Mouse (Mus musculus) liver, embryonic 13.5 days (tissue): Measurements from ENCODE around the gene Lrrc1. TPM values are rescaled to one million over a fixed set of nuclear protein-coding genes. Genes with fewer than 3 reads are reported as not detected.

Experiments used
- ATAC-seq: fragments of 200-750 bp; cut with Nextera tagmentation; 2 replicates; pipeline ENCODE4 v1.8.0; 2017; ENCODE audit warnings: low read depth, mild to moderate bottlenecking, moderate number of reproducible peaks, moderate library complexity
- DNase-seq: peaks from one replicate; pipeline ENCODE4 v3.0.0; 2022
- H3K27ac ChIP-seq: fragments of 300-500 bp; sonication (generic); 2 replicates; pipeline ENCODE4 v1.5.1; 2015; ENCODE audit warnings: moderate library complexity, mild to moderate bottlenecking, inconsistent platforms
- H3K27me3 ChIP-seq: fragments of 300-500 bp; sonication (generic); 2 replicates; pipeline ENCODE4 v1.6.1; 2015; ENCODE audit warnings: mild to moderate bottlenecking, inconsistent platforms
- H3K36me3 ChIP-seq: fragments of 300-500 bp; sonication (generic); 2 replicates; pipeline ENCODE4 v1.6.1; 2015; ENCODE audit warnings: mild to moderate bottlenecking, inconsistent platforms
- H3K4me1 ChIP-seq: fragments of 300-500 bp; sonication (generic); replicated peaks from 2 replicates; pipeline ENCODE4 v1.6.1; 2015; ENCODE audit warnings: inconsistent platforms
- H3K4me2 ChIP-seq: fragments of 300-500 bp; sonication (generic); 2 replicates; pipeline ENCODE4 v1.6.1; 2015; ENCODE audit warnings: inconsistent platforms, mild to moderate bottlenecking, moderate library complexity
- H3K4me3 ChIP-seq: fragments of 300-500 bp; sonication (generic); replicated peaks from 2 replicates; pipeline ENCODE4 v1.5.1; 2015; ENCODE audit warnings: mild to moderate bottlenecking, inconsistent platforms
- H3K9ac ChIP-seq: fragments of 300-500 bp; sonication (generic); 2 replicates; pipeline ENCODE4 v1.6.1; 2015; ENCODE audit warnings: mild to moderate bottlenecking, inconsistent platforms
- H3K9me3 ChIP-seq: fragments of 300-500 bp; sonication (generic); replicated peaks from 2 replicates; pipeline ENCODE4 v1.6.1; 2016; ENCODE audit warnings: inconsistent platforms
- WGBS: fragments of 180-500 bp; shearing (Covaris S2); methylation state at CpG from one replicate; pipeline ENCODE4 v1.1.7; 2015; ENCODE audit not compliant: insufficient replicate concordance; 5-methylcytosine and 5-hydroxymethylcytosine counted together
- polyA plus RNA-seq: library from polyadenylated mRNA; unstranded; fragments of >200 nt; fragmentation: Nextera tagmentation; extraction: Ambion mirVana; gene quantifications from 2 replicates; pipeline ENCODE4 v1.2.1, GENCODE M21; 2015

Gene Lrrc1
- polyA plus RNA-seq, 1 experiment from 2014 or later: 3.1 TPM

DNA sequence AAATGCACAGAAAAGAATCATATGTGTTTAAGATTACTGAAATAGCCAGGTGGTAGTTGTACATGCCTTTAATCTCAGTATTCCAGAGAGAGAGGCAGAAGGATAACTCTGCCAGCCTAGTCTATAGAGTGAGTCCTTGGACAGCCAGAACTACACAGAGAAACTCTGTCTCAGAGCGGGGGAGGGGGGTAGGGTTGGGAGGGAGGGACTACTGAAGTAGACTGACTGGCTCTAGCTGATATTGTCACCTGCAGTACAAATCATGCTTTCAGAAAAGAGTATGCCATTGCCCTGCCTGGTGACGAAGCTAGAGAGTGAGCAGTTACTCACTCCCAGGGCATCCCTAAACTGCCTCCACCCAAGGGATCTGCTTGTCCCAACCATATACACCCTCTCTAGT is 125.9 kb downstream of the Lrrc1 start:
- no peaks in the 10 kb centered on the region for H3K36me3 ChIP-seq
- no peak overlapping the region for H3K27ac ChIP-seq
- H3K9ac ChIP-seq: no peak overlapping the region
- no peaks in the 10 kb centered on the region for H3K9me3 ChIP-seq
- 49% methylated on average over 2 of the region's 2 CpGs for WGBS
- H3K27me3 ChIP-seq: no peaks in the 10 kb centered on the region
- H3K4me1 ChIP-seq: peaks cover 35% of the 10 kb centered on the region
- DNase-seq: no peak
- no peak overlapping the region for H3K4me3 ChIP-seq
- ATAC-seq: peak; percentile 53
- H3K4me2 ChIP-seq: no peak overlapping the region

DNA sequence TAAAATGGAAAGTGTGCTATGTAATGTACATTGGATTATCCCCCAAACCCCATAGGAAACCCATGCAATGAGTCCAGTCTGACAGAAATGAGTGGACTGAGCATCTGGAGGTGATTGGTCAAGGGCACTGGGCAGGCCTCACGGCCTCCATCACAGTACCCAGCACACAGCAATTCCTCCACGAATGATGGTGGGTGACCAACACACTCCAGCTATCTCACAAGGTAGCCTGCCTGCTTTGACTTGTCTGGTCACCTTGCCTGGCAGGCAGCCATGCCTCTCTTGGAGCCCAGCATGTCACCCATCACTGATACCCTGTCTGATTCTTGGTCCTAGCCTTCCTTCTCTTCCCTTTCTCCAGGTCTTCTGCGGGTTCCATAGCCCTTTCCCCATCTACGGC is 128.2 kb downstream of the Lrrc1 start:
- no peak for DNase-seq
- Histone ChIP-seq H3K27me3 (no peaks in the 10 kb centered on the region), H3K9ac (no peak overlapping the region), H3K36me3 (no peaks in the 10 kb centered on the region), H3K9me3 (no peaks in the 10 kb centered on the region), H3K4me3 (no peak overlapping the region), H3K4me1 (peaks cover 30% of the 10 kb centered on the region), H3K4me2 (no peak overlapping the region), H3K27ac (no peak overlapping the region)
- WGBS: 71% methylated on average over 4 of the region's 4 CpGs
- ATAC-seq: no peak

GRCm38 (mm10) chr9:77416002-77416401 is 128.7 kb downstream of the Lrrc1 start:
- DNase-seq (no peak), ATAC-seq (no peak)
- WGBS: 85% methylated on average over 7 of the region's 7 CpGs
- Histone ChIP-seq H3K4me3 (no peak overlapping the region), H3K36me3 (no peaks in the 10 kb centered on the region), H3K27ac (no peak overlapping the region), H3K9ac (no peak overlapping the region), H3K4me1 (peaks cover 26% of the 10 kb centered on the region), H3K4me2 (no peak overlapping the region), H3K27me3 (no peaks in the 10 kb centered on the region), H3K9me3 (no peaks in the 10 kb centered on the region)

DNA sequence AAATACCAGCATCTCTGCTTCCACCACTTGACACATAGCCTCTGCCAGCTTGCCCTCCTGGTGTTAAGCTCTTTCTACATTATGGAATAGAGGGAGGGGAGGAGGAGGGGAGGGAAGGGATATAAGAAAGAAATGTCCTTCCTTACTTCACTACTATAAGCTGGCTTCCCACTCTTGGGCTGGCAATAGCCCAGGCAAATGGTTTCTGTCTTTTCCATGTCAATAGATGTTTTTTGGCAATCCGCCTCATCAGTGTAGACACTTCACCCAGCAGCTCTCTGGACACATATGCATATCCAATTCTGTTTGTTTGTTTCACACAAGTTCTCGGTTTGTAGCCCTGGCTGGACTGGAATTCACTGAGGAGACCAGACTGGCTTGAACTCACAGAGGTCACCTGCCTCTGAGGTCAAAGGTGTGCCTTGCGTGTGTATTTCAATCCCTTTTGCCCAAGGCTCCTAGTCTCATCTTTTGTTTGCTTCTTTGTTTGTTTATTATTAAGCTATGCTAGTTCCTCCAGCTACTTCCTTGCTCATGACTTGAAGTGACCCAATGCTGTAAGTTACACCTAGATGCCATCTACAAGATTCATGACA is 132.7 kb downstream of the Lrrc1 start:
- no peaks in the 10 kb centered on the region for H3K36me3 ChIP-seq
- H3K27me3 ChIP-seq: no peaks in the 10 kb centered on the region
- ATAC-seq (no peak), DNase-seq (no peak)
- no peak overlapping the region for H3K4me3 ChIP-seq
- H3K9me3 ChIP-seq: no peaks in the 10 kb centered on the region
- H3K9ac ChIP-seq: no peak overlapping the region
- H3K4me1 ChIP-seq: no peaks in the 10 kb centered on the region
- H3K27ac ChIP-seq: no peak overlapping the region
- WGBS: 62% methylated on average over 3 of the region's 3 CpGs
- H3K4me2 ChIP-seq: no peak overlapping the region

DNA sequence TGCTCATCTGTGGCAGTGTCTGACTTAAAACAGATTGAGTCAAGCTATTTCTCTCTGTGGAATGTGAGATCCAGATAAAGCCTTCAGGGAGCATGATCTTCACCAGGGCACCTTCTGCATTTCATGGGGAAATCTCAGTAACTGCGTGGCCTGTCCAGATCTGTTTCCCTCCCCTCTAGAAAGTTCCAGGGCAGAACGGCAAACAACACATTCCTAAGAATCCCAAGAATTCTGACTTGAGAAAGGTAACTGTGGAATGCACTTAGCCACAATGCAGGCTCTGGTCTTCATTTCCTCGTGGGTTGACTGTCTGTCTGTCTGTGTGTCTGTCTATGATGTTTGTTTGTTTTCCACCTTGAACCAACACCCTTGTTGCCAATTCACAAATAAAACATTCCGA is 133.7 kb downstream of the Lrrc1 start:
- no peak overlapping the region for H3K4me2 ChIP-seq
- DNase-seq (no peak), ATAC-seq (no peak)
- no peaks in the 10 kb centered on the region for H3K9me3 ChIP-seq
- no peak overlapping the region for H3K9ac ChIP-seq
- no peaks in the 10 kb centered on the region for H3K27me3 ChIP-seq
- H3K4me1 ChIP-seq: no peaks in the 10 kb centered on the region
- H3K36me3 ChIP-seq: no peaks in the 10 kb centered on the region
- WGBS: 48% methylated on average over 4 of the region's 4 CpGs
- no peak overlapping the region for H3K27ac ChIP-seq
- H3K4me3 ChIP-seq: no peak overlapping the region

- ATAC-seq (no peak), DNase-seq (no peak)
- no peak overlapping the region for H3K27ac ChIP-seq
- no peak overlapping the region for H3K9ac ChIP-seq
- no peak overlapping the region for H3K4me3 ChIP-seq
- no peak overlapping the region for H3K4me2 ChIP-seq
- H3K9me3 ChIP-seq: no peaks in the 10 kb centered on the region
- no peaks in the 10 kb centered on the region for H3K36me3 ChIP-seq
- WGBS: 68% methylated on average over 7 of the region's 7 CpGs
- H3K27me3 ChIP-seq: no peaks in the 10 kb centered on the region
- no peaks in the 10 kb centered on the region for H3K4me1 ChIP-seq
Measured at GRCm38 (mm10) chr9:77410524-77410923, 134.1 kb downstream of the Lrrc1 start.

- Histone ChIP-seq H3K9ac (no peak overlapping the region), H3K27ac (no peak overlapping the region), H3K4me3 (no peak overlapping the region), H3K4me1 (no peaks in the 10 kb centered on the region), H3K9me3 (no peaks in the 10 kb centered on the region), H3K4me2 (no peak overlapping the region), H3K27me3 (no peaks in the 10 kb centered on the region), H3K36me3 (no peaks in the 10 kb centered on the region)
- ATAC-seq (no peak), DNase-seq (no peak)
- 51% methylated on average over 6 of the region's 6 CpGs for WGBS
Measured at GRCm38 (mm10) chr9:77408053-77408603, 136.5 kb downstream of the Lrrc1 start.

DNA sequence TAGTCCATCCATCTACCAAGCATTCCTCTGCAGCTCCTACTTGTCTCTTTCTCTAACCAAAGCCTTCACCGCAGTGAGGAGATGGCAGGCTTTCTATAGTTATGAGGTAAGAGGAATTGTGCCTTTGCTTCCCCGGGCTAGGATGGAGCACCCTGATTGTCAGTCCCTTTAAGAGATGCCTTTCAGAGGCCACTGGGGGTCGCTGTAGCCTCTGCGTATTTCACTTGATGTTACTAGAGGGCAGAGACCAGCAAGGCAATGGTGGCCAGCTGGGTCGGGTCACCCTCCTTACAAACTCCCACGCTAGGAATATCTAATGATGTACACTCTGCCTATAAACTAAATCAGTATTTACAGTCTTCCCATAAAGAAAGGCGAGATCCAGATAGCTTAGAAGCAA is 137.8 kb downstream of the Lrrc1 start:
- Histone ChIP-seq H3K27me3 (no peaks in the 10 kb centered on the region), H3K36me3 (no peaks in the 10 kb centered on the region), H3K9me3 (no peaks in the 10 kb centered on the region), H3K27ac (no peak overlapping the region), H3K4me2 (no peak overlapping the region), H3K9ac (no peak overlapping the region), H3K4me3 (no peak overlapping the region), H3K4me1 (no peaks in the 10 kb centered on the region)
- 37% methylated on average over 7 of the region's 7 CpGs for WGBS
- ATAC-seq (peak; percentile 53; the same call in 1 of the 2 replicates), DNase-seq (peak; percentile 40)

GRCm38 (mm10) chr9:77404458-77404857 is 140.2 kb downstream of the Lrrc1 start:
- no peaks in the 10 kb centered on the region for H3K36me3 ChIP-seq
- no peaks in the 10 kb centered on the region for H3K27me3 ChIP-seq
- H3K9me3 ChIP-seq: no peaks in the 10 kb centered on the region
- 53% methylated on average over 4 of the region's 4 CpGs for WGBS
- H3K4me1 ChIP-seq: no peaks in the 10 kb centered on the region
- no peak overlapping the region for H3K9ac ChIP-seq
- DNase-seq (no peak), ATAC-seq (no peak)
- no peak overlapping the region for H3K27ac ChIP-seq
- H3K4me2 ChIP-seq: no peak overlapping the region
- no peak overlapping the region for H3K4me3 ChIP-seq

DNA sequence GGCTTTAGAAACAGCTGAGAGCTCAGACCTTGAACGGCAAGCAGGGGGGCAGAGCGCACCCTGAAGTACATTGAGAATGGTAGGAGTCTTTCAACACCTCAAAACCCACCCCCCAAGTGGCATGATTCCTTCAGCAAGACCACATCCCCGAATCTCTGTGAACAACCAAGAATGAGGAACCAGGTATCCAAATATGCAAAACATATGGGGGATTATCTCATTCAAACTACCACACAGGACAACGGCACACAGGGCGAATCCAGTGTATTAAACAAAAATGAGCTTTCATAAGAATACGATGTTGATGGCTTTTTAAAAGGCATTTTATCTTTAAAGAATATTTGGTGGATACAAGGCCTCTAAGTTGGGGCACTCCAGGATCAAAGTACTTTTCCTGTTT is 140.7 kb downstream of the Lrrc1 start:
- DNase-seq (no peak), ATAC-seq (no peak)
- no peaks in the 10 kb centered on the region for H3K4me1 ChIP-seq
- no peak overlapping the region for H3K4me2 ChIP-seq
- no peak overlapping the region for H3K4me3 ChIP-seq
- H3K9ac ChIP-seq: no peak overlapping the region
- 61% methylated on average over 6 of the region's 6 CpGs for WGBS
- H3K36me3 ChIP-seq: no peaks in the 10 kb centered on the region
- no peaks in the 10 kb centered on the region for H3K9me3 ChIP-seq
- no peak overlapping the region for H3K27ac ChIP-seq
- H3K27me3 ChIP-seq: no peaks in the 10 kb centered on the region

- Histone ChIP-seq H3K27me3 (no peaks in the 10 kb centered on the region), H3K4me2 (no peak overlapping the region), H3K27ac (no peak overlapping the region), H3K9ac (no peak overlapping the region), H3K4me3 (no peak overlapping the region), H3K9me3 (no peaks in the 10 kb centered on the region), H3K4me1 (no peaks in the 10 kb centered on the region), H3K36me3 (no peaks in the 10 kb centered on the region)
- WGBS: 69% methylated on average over 1 of the region's 1 CpGs
- DNase-seq (no peak), ATAC-seq (no peak)
Measured at GRCm38 (mm10) chr9:77402971-77403370, 141.7 kb downstream of the Lrrc1 start.

DNA sequence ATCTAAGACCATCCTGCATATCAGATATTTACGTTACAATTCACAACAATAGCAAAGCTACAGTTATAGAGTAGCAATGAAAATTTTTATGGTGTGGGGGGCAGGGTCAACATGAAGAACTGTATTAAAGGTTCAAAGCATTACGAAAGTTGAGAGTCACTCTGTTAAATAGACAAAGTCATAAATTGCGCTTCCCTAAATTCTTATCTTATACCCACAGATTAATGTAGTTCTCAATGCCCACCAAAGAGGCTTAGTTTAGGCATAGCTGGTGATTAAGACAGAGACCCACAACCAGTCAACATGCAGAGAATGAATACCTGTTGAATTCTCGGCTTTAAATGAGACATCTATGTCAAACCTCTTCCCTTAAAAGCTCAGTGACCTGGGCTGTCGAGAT is 144.9 kb downstream of the Lrrc1 start:
- no peak for ATAC-seq
- WGBS: 68% methylated on average over 5 of the region's 5 CpGs
- no peak overlapping the region for H3K4me3 ChIP-seq

More for the DNA sequence above, 144.9 kb downstream of the Lrrc1 start:
- Histone ChIP-seq H3K9ac (no peak overlapping the region), H3K4me2 (no peak overlapping the region), H3K4me1 (no peaks in the 10 kb centered on the region), H3K27me3 (no peaks in the 10 kb centered on the region), H3K36me3 (no peaks in the 10 kb centered on the region), H3K9me3 (no peaks in the 10 kb centered on the region), H3K27ac (no peak overlapping the region)
- DNase-seq: no peak
